ENCODE assay signal across 9 mouse cellular contexts in the genomic region with DNA sequence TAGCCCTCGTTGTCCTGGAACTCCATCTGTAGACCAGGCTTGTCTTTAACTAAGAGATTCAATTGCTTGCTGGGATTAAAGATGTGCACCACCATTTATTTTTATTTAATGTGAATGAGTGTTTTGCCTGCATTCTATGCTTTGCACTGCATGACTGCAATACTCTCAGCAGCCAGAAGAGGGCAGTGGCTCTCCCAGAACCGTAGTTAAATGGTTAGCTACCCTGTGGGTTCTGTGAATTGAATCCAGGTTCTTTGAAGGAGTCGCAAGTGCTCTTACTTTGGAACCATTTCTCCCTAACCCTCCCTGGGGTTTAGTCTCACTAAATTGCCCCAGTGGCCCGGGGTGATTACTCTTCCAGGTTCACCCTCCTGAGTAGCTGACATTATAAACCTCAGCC. TPM values are rescaled to one million over a fixed set of nuclear protein-coding genes. Genes with fewer than 3 reads are reported as not detected.
DNase-seq lines count a peak whose midpoint lies in the region; ATAC-seq and TF ChIP-seq lines count a peak whose summit lies in the region.
"Had no signal": no experiment of that assay in that cellular context is flagged by ENCODE, and none has a peak within 500 bp of the region (broad histone marks: within the 10 kb centered on the region; RNA-seq: fewer than 3 reads in every experiment).

No protein-coding gene starts in this region.

- no peaks in the 10 kb centered on the region for H3K27me3 ChIP-seq in heart, postnatal 0 days (ENCODE audit: control insufficient read depth, insufficient read depth, low read length)
- no peaks in the 10 kb centered on the region for H3K27me3 ChIP-seq in G1E (ENCODE audit: insufficient read depth, low read length)
- H3K27me3 ChIP-seq in embryonic facial prominence, embryonic 11.5 days (ENCODE audit: control insufficient read depth, insufficient read depth, low read length), result no peaks in the 10 kb centered on the region
- H3K27me3 ChIP-seq: lung, embryonic 15.5 days had no signal

- no peaks in the 10 kb centered on the region for H3K9me3 ChIP-seq in heart, postnatal 0 days (replicated peaks; ENCODE audit: control insufficient read depth, low read length)
- no peaks in the 10 kb centered on the region for H3K9me3 ChIP-seq in G1E (replicated peaks)
- no peaks in the 10 kb centered on the region for H3K9me3 ChIP-seq in embryonic facial prominence, embryonic 11.5 days (replicated peaks; ENCODE audit: control insufficient read depth, low read length)
- H3K9me3 ChIP-seq: lung, embryonic 15.5 days had no signal

- no peak for DNase-seq in heart, postnatal 0 days (ENCODE audit: low spot score)
- no peak for DNase-seq in heart, adult 11 months
- peak; percentile 68 for DNase-seq in 3T3-L1 (ENCODE audit: low read depth, low spot score)
- DNase-seq in G1E (ENCODE audit: low spot score), result no peak
- DNase-seq in embryonic facial prominence, embryonic 11.5 days (ENCODE audit: low spot score), result peak; percentile 61
- DNase-seq in left cerebral cortex, postnatal 25 days (ENCODE audit: low spot score in 2 of 2), result no peak
- no peak for DNase-seq in layer of hippocampus, adult 8-10 months (ENCODE audit: low spot score in 2 of 2)

- H3K4me3 ChIP-seq in heart, postnatal 0 days (ENCODE audit: low read depth, low read length), result no peak overlapping the region
- H3K4me3 ChIP-seq in G1E (ENCODE audit: low read depth, low read length), result no peak overlapping the region
- H3K4me3 ChIP-seq in embryonic facial prominence, embryonic 11.5 days (ENCODE audit: low read depth, low read length), result no peak overlapping the region
- H3K4me3 ChIP-seq: lung, embryonic 15.5 days had no signal

- no peak overlapping the region for H3K27ac ChIP-seq in heart, postnatal 0 days (ENCODE audit: low read depth)
- H3K27ac ChIP-seq in embryonic facial prominence, embryonic 11.5 days (replicated peaks; ENCODE audit: low read depth, low read length), result no peak overlapping the region
- H3K27ac ChIP-seq: lung, embryonic 15.5 days had no signal

- WGBS in heart, postnatal 0 days, result 18% methylated on average over 4 of the region's 4 CpGs
- WGBS in embryonic facial prominence, embryonic 11.5 days, result 31% methylated on average over 4 of the region's 4 CpGs

- peak; percentile 55 for TF ChIP-seq CTCF in heart, postnatal 0 days (IDR thresholded peaks at IDR 0.05; ENCODE audit: low read depth)
- peak; percentile 91 for TF ChIP-seq CTCF in G1E (IDR thresholded peaks at IDR 0.05; ENCODE audit: low read depth, low read length)

- no peak for TF ChIP-seq EP300 in heart, postnatal 0 days (IDR thresholded peaks at IDR 0.05; ENCODE audit: low read depth)

- ATAC-seq in heart, postnatal 0 days (ENCODE audit: insufficient read depth, low read depth), result no peak
- peak; percentile 29; the same call in 1 of the 2 replicates for ATAC-seq in G1E (ENCODE audit: extremely low read depth, insufficient number of reproducible peaks, low FRiP score, poor library complexity, severe bottlenecking)
- ATAC-seq in embryonic facial prominence, embryonic 11.5 days (replicated peaks; ENCODE audit: insufficient number of reproducible peaks, low FRiP score, low TSS enrichment, low read depth), result no peak
- peak; percentile 82 for ATAC-seq in monocyte, adult 5-6 weeks (replicated peaks; ENCODE audit: insufficient number of reproducible peaks, low FRiP score, low TSS enrichment, poor library complexity, severe bottlenecking)

- H3K4me1 ChIP-seq in heart, postnatal 0 days (ENCODE audit: control insufficient read depth, insufficient read depth), result no peaks in the 10 kb centered on the region
- peaks cover 25% of the 10 kb centered on the region for H3K4me1 ChIP-seq in G1E (ENCODE audit: insufficient read depth, low read depth, low read length)
- no peaks in the 10 kb centered on the region for H3K4me1 ChIP-seq in embryonic facial prominence, embryonic 11.5 days (ENCODE audit: control insufficient read depth, insufficient read depth, low read length)
- H3K4me1 ChIP-seq: lung, embryonic 15.5 days had no signal

- H3K36me3 ChIP-seq in heart, postnatal 0 days (replicated peaks; ENCODE audit: control insufficient read depth, insufficient read depth, low read length), result no peaks in the 10 kb centered on the region
- no peaks in the 10 kb centered on the region for H3K36me3 ChIP-seq in G1E (replicated peaks)
- no peaks in the 10 kb centered on the region for H3K36me3 ChIP-seq in embryonic facial prominence, embryonic 11.5 days (replicated peaks; ENCODE audit: control insufficient read depth, insufficient read depth, low read depth, low read length)
- H3K36me3 ChIP-seq: lung, embryonic 15.5 days had no signal

- H3K9ac ChIP-seq in heart, postnatal 0 days (replicated peaks; ENCODE audit: low read depth, low read length), result no peak overlapping the region
- no peak overlapping the region for H3K9ac ChIP-seq in embryonic facial prominence, embryonic 11.5 days (replicated peaks; ENCODE audit: low read length)
- H3K9ac ChIP-seq: lung, embryonic 15.5 days had no signal

- intact Hi-C loops in left cerebral cortex, postnatal 25 days (cut with DNase I), result no loop called here

- H3K4me2 ChIP-seq in heart, postnatal 0 days (ENCODE audit: low read depth, low read length), result no peak overlapping the region
- H3K4me2 ChIP-seq in embryonic facial prominence, embryonic 11.5 days (ENCODE audit: low read depth, low read length), result no peak overlapping the region
- H3K4me2 ChIP-seq: lung, embryonic 15.5 days had no signal

RNA-seq across cellular contexts. Expression of a gene that starts 14.6 kb away (rescaled TPM):
- total RNA-seq in heart, postnatal 0 days (2014; rRNA removed; ENCODE audit: low replicate concordance), result 33.4 and 51.5 TPM in 2 replicates
- polyA plus RNA-seq in heart, postnatal 0 days (2015; fragmentation: Nextera tagmentation; extraction: Ambion mirVana), result 8.2 and 10.0 TPM in 2 replicates
- 234 and 362 TPM in 2 replicates for total RNA-seq in G1E (2014; fragmentation: Nextera tagmentation)
- 132 and 150 TPM in 2 replicates for total RNA-seq in G1E (2017)
- 25.9 and 26.9 TPM in 2 replicates for polyA plus RNA-seq in G1E (2012)
- 34.9 and 40.2 TPM in 2 replicates for polyA plus RNA-seq in embryonic facial prominence, embryonic 11.5 days (2014; fragmentation: Nextera tagmentation; extraction: Ambion mirVana)
- 178 to 270 TPM (median 178 TPM) in 3 replicates for total RNA-seq in monocyte, adult 5-6 weeks (2017)
- 100 to 1,000 TPM; 155 to 160 TPM for total RNA-seq in left cerebral cortex, postnatal 25 days (2021)
- 100 to 1,000 TPM; 150 to 185 (median 163) TPM for total RNA-seq in layer of hippocampus, adult 8-10 months (2022)

RNA-seq across cellular contexts. Expression of a gene that starts 23.2 kb away (rescaled TPM):
- total RNA-seq in heart, postnatal 0 days (2014; rRNA removed; ENCODE audit: low replicate concordance), result 39.8 and 41.9 TPM in 2 replicates
- 15.0 and 15.7 TPM in 2 replicates for polyA plus RNA-seq in heart, postnatal 0 days (2015; fragmentation: Nextera tagmentation; extraction: Ambion mirVana)
- total RNA-seq in G1E (2014; fragmentation: Nextera tagmentation) (91.4 and 92.2 TPM in 2 replicates), G1E (2017) (48.9 and 58.1 TPM in 2 replicates)
- polyA plus RNA-seq in G1E (2012), result 17.7 and 22.0 TPM in 2 replicates
- polyA plus RNA-seq in embryonic facial prominence, embryonic 11.5 days (2014; fragmentation: Nextera tagmentation; extraction: Ambion mirVana), result 17.1 and 17.3 TPM in 2 replicates
- 111 to 149 TPM (median 140 TPM) in 3 replicates for total RNA-seq in monocyte, adult 5-6 weeks (2017)
- 100 to 1,000 TPM; 107 to 109 TPM for total RNA-seq in left cerebral cortex, postnatal 25 days (2021)
- total RNA-seq in layer of hippocampus, adult 8-10 months (2022), result 100 to 1,000 TPM; 103 to 112 (median 106) TPM

Comparison
In these comparisons a context has a peak if more than half of its experiments do, and no peak if none do; other contexts are left out.
1. ATAC-seq: peak in G1E (single experiment) and monocyte, adult 5-6 weeks (single experiment); none in heart, postnatal 0 days (single experiment) and embryonic facial prominence, embryonic 11.5 days (single experiment).
2. DNase-seq: peak in 3T3-L1 (single experiment) and embryonic facial prominence, embryonic 11.5 days (single experiment); none in heart, postnatal 0 days (single experiment), heart, adult 11 months (single experiment), G1E (single experiment), left cerebral cortex, postnatal 25 days (0 of 2) and layer of hippocampus, adult 8-10 months (0 of 2).